ENCODE assay signal across 23 mouse cellular contexts in the genomic region with DNA sequence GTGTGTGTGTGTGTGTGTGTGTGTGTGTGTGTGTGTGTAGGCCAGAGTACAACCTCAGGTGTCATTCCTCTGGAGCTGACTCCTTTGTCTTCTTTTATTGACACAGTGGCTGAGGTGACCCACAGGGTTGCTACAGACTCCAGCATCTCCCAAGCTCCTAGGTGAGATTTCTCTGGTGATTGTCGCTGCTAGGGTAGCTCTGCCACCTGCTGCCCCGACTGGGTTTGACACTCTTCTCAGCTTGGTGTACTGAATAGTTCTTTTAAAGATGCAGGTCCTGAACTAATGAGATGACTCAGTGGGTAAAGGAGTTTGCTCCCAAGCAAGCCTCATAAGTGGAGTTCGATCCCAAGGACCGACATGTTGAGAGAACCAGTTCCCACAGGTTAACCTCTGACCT. TPM values are rescaled to one million over a fixed set of nuclear protein-coding genes. Genes with fewer than 3 reads are reported as not detected.
A peak's percentile ranks its signal among the peaks of the same experiment; 100 is the strongest.
DNase-seq lines count a peak whose midpoint lies in the region; ATAC-seq and TF ChIP-seq lines count a peak whose summit lies in the region.
"Had no signal": no experiment of that assay in that cellular context is flagged by ENCODE, and none has a peak within 500 bp of the region (broad histone marks: within the 10 kb centered on the region; RNA-seq: fewer than 3 reads in every experiment).

No protein-coding gene starts in this region.

- no peaks in the 10 kb centered on the region for H3K27me3 ChIP-seq in heart, postnatal 0 days (ENCODE audit: control insufficient read depth, insufficient read depth, low read length)
- peaks cover 14% of the 10 kb centered on the region; the same call in 1 of the 2 replicates for H3K27me3 ChIP-seq in heart, embryonic 12.5 days (replicated peaks)
- H3K27me3 ChIP-seq in liver, adult 2 months (ENCODE audit: control insufficient read depth, insufficient read depth, low read length), result no peaks in the 10 kb centered on the region
- H3K27me3 ChIP-seq in liver, embryonic 12.5 days (replicated peaks), result peaks cover 4% of the 10 kb centered on the region; the same call in 1 of the 2 replicates
- no peaks in the 10 kb centered on the region for H3K27me3 ChIP-seq in Patski
- no peaks in the 10 kb centered on the region for H3K27me3 ChIP-seq in forebrain, embryonic 16.5 days (replicated peaks; ENCODE audit: control insufficient read depth, insufficient read depth, low read length)
- H3K27me3 ChIP-seq: embryonic facial prominence, embryonic 15.5 days; liver, embryonic 13.5 days had no signal

- POLR2A ChIA-PET in Patski (lab: Charles Lee), result no interaction called here

- WGBS in heart, postnatal 0 days, result 53% methylated on average over 4 of the region's 4 CpGs
- 48% methylated on average over 4 of the region's 4 CpGs for WGBS in heart, embryonic 12.5 days
- 29% methylated on average over 4 of the region's 4 CpGs for WGBS in liver, adult 2 months
- WGBS in liver, embryonic 12.5 days (ENCODE audit: insufficient replicate concordance), result 49% methylated on average over 4 of the region's 4 CpGs
- WGBS in forebrain, embryonic 16.5 days, result 48% methylated on average over 4 of the region's 4 CpGs

- H3K4me2 ChIP-seq in heart, postnatal 0 days (ENCODE audit: low read depth, low read length), result no peak overlapping the region
- no peak overlapping the region for H3K4me2 ChIP-seq in heart, embryonic 12.5 days
- H3K4me2 ChIP-seq in liver, embryonic 12.5 days, result no peak overlapping the region
- H3K4me2 ChIP-seq in forebrain, embryonic 16.5 days (ENCODE audit: low read length), result no peak overlapping the region
- H3K4me2 ChIP-seq: embryonic facial prominence, embryonic 15.5 days; hindbrain, embryonic 12.5 days; liver, embryonic 13.5 days; neural tube, embryonic 13.5 days had no signal

- H3K9ac ChIP-seq in heart, postnatal 0 days (replicated peaks; ENCODE audit: low read depth, low read length), result no peak overlapping the region
- no peak overlapping the region for H3K9ac ChIP-seq in heart, embryonic 12.5 days
- no peak overlapping the region for H3K9ac ChIP-seq in liver, adult 2 months (ENCODE audit: low read depth, low read length)
- no peak overlapping the region for H3K9ac ChIP-seq in liver, embryonic 12.5 days
- no peak overlapping the region for H3K9ac ChIP-seq in forebrain, embryonic 16.5 days (replicated peaks; ENCODE audit: low read depth, low read length)
- H3K9ac ChIP-seq: embryonic facial prominence, embryonic 15.5 days; hindbrain, embryonic 12.5 days; liver, embryonic 13.5 days; neural tube, embryonic 13.5 days had no signal

- H3K36me3 ChIP-seq in heart, postnatal 0 days (replicated peaks; ENCODE audit: control insufficient read depth, insufficient read depth, low read length), result no peaks in the 10 kb centered on the region
- H3K36me3 ChIP-seq in heart, embryonic 12.5 days, result no peaks in the 10 kb centered on the region
- peaks cover 4% of the 10 kb centered on the region for H3K36me3 ChIP-seq in liver, adult 2 months (ENCODE audit: control insufficient read depth, insufficient read depth, low read length)
- no peaks in the 10 kb centered on the region for H3K36me3 ChIP-seq in liver, embryonic 12.5 days
- no peaks in the 10 kb centered on the region for H3K36me3 ChIP-seq in forebrain, embryonic 16.5 days (ENCODE audit: control insufficient read depth, insufficient read depth)
- H3K36me3 ChIP-seq: embryonic facial prominence, embryonic 15.5 days; hindbrain, embryonic 12.5 days; liver, embryonic 13.5 days; neural tube, embryonic 13.5 days had no signal

- H3K79me2 ChIP-seq in liver, adult 2 months (ENCODE audit: control insufficient read depth, insufficient read depth, low read length), result no peaks in the 10 kb centered on the region

- TF ChIP-seq POLR2A in liver, adult 2 months (IDR thresholded peaks at IDR 0.05; ENCODE audit: extremely low read depth, insufficient read depth, low read length), result no peak

- in situ Hi-C loops in Patski (cut with MboI; ENCODE audit: low pct_unique_long_range_greater_than_20kb), result no loop called here

- no peak for TF ChIP-seq EP300 in heart, postnatal 0 days (IDR thresholded peaks at IDR 0.05; ENCODE audit: low read depth)

- H3K9me3 ChIP-seq in heart, postnatal 0 days (replicated peaks; ENCODE audit: control insufficient read depth, low read length), result no peaks in the 10 kb centered on the region
- H3K9me3 ChIP-seq in heart, embryonic 12.5 days (replicated peaks), result no peaks in the 10 kb centered on the region
- no peaks in the 10 kb centered on the region for H3K9me3 ChIP-seq in liver, embryonic 12.5 days (replicated peaks)
- H3K9me3 ChIP-seq in forebrain, embryonic 16.5 days (ENCODE audit: control insufficient read depth, low read length), result no peaks in the 10 kb centered on the region
- H3K9me3 ChIP-seq: embryonic facial prominence, embryonic 15.5 days; hindbrain, embryonic 12.5 days; liver, embryonic 13.5 days; neural tube, embryonic 13.5 days had no signal

- ATAC-seq in heart, postnatal 0 days (ENCODE audit: insufficient read depth, low read depth), result no peak
- ATAC-seq in heart, embryonic 12.5 days (ENCODE audit: insufficient number of reproducible peaks, low FRiP score), result no peak
- ATAC-seq in liver, embryonic 12.5 days, result no peak
- ATAC-seq in Patski, result no peak
- ATAC-seq in forebrain, embryonic 16.5 days, result no peak

- no peak for DNase-seq in heart, postnatal 0 days (ENCODE audit: low spot score)
- DNase-seq in liver, adult 2 months (ENCODE audit: extremely low read depth, low read depth, low spot score), result peak; percentile 43
- peak; percentile 36 for DNase-seq in 3T3-L1 (ENCODE audit: low read depth, low spot score)
- DNase-seq in Patski (ENCODE audit: low read depth, low spot score), result no peak
- DNase-seq in thymus, postnatal 10 days (ENCODE audit: low spot score in 2 of 2), result no peak
- DNase-seq: adrenal gland, postnatal 10 days; B cell, adult 2 months; cerebellum, adult 8-10 months; embryo, embryonic 11 days; gastrocnemius, postnatal 25 days; heart, postnatal 10 days; kidney, adult 11 months; liver, embryonic 13.5 days; lung, postnatal 10 days; thymus, postnatal 4 days had no signal

- H3K27ac ChIP-seq in heart, postnatal 0 days (ENCODE audit: low read depth), result no peak overlapping the region
- no peak overlapping the region for H3K27ac ChIP-seq in heart, embryonic 12.5 days (ENCODE audit: poor library complexity, severe bottlenecking)
- H3K27ac ChIP-seq in liver, adult 2 months (replicated peaks; ENCODE audit: insufficient read depth, low read depth, low read length), result no peak overlapping the region
- H3K27ac ChIP-seq in liver, embryonic 12.5 days, result no peak overlapping the region
- H3K27ac ChIP-seq in forebrain, embryonic 16.5 days (ENCODE audit: low read length), result no peak overlapping the region
- H3K27ac ChIP-seq: embryonic facial prominence, embryonic 15.5 days; hindbrain, embryonic 12.5 days; liver, embryonic 13.5 days; neural tube, embryonic 13.5 days had no signal

- H3K4me3 ChIP-seq in heart, postnatal 0 days (ENCODE audit: low read depth, low read length), result no peak overlapping the region
- H3K4me3 ChIP-seq in heart, embryonic 12.5 days, result no peak overlapping the region
- H3K4me3 ChIP-seq in liver, adult 2 months (ENCODE audit: insufficient read depth, low read depth, low read length), result no peak overlapping the region
- no peak overlapping the region for H3K4me3 ChIP-seq in liver, embryonic 12.5 days
- H3K4me3 ChIP-seq in forebrain, embryonic 16.5 days (replicated peaks; ENCODE audit: low read length), result no peak overlapping the region
- H3K4me3 ChIP-seq: embryonic facial prominence, embryonic 15.5 days; hindbrain, embryonic 12.5 days; liver, embryonic 13.5 days; neural tube, embryonic 13.5 days had no signal

- 0 out of 2 replicates have a peak, but pooled peaks have one; percentile 11 for TF ChIP-seq CTCF in heart, postnatal 0 days (IDR thresholded peaks at IDR 0.05; ENCODE audit: low read depth)
- peak; percentile 18; the same call in 1 of the 2 replicates for TF ChIP-seq CTCF in liver, adult 2 months (IDR thresholded peaks at IDR 0.05; ENCODE audit: low read depth, low read length)
- peak; percentile 41 for TF ChIP-seq CTCF in Patski (IDR thresholded peaks at IDR 0.05)

- H3K4me1 ChIP-seq in heart, postnatal 0 days (ENCODE audit: control insufficient read depth, insufficient read depth), result no peaks in the 10 kb centered on the region
- H3K4me1 ChIP-seq in heart, embryonic 12.5 days (replicated peaks), result 0 out of 2 replicates have a peak, but pooled peaks cover 5% of the 10 kb centered on the region
- H3K4me1 ChIP-seq in liver, adult 2 months (ENCODE audit: control insufficient read depth, insufficient read depth, low read length), result peaks cover 13% of the 10 kb centered on the region
- H3K4me1 ChIP-seq in liver, embryonic 12.5 days, result peaks cover 4% of the 10 kb centered on the region; the same call in 1 of the 2 replicates
- H3K4me1 ChIP-seq in forebrain, embryonic 16.5 days (replicated peaks; ENCODE audit: control insufficient read depth, insufficient read depth, low read length), result no peaks in the 10 kb centered on the region
- H3K4me1 ChIP-seq: embryonic facial prominence, embryonic 15.5 days; hindbrain, embryonic 12.5 days; neural tube, embryonic 13.5 days had no signal

- CTCF ChIA-PET in Patski (lab: Charles Lee), result no interaction called here

RNA-seq across cellular contexts. Expression of gene Inmt, which starts 3.2 kb away (rescaled TPM):
- 1.2 TPM in 1 of 2 replicates, not detected in the other for total RNA-seq in heart, postnatal 0 days (2014; rRNA removed; ENCODE audit: low replicate concordance)
- not detected in 2 replicates for polyA plus RNA-seq in heart, postnatal 0 days (2015; fragmentation: Nextera tagmentation; extraction: Ambion mirVana)
- 0.23 TPM in 1 of 2 replicates, not detected in the other for polyA plus RNA-seq in heart, embryonic 12.5 days (2016; fragmentation: Nextera tagmentation; extraction: Ambion mirVana)
- total RNA-seq in liver, adult 2 months (2014; rRNA removed), result 2,150 and 2,435 TPM in 2 replicates
- 370 and 421 TPM in 2 replicates for polyA plus RNA-seq in liver, adult 2 months (2012; rRNA removed)
- 0.41 and 0.63 TPM in 2 replicates for polyA plus RNA-seq in liver, embryonic 12.5 days (2016; fragmentation: Nextera tagmentation; extraction: Ambion mirVana)
- 309 TPM for polyA plus RNA-seq in Patski (2021)
- polyA plus RNA-seq in forebrain, embryonic 16.5 days (2015; fragmentation: Nextera tagmentation; extraction: Ambion mirVana), result 0.22 TPM in 1 of 2 replicates, not detected in the other
- total RNA-seq: ES-E14; heart, postnatal 10 days; megakaryocyte-erythroid progenitor cell, adult 5-6 weeks had no signal
- polyA plus RNA-seq: hindbrain, embryonic 12.5 days; neural tube, embryonic 13.5 days had no signal

RNA-seq across cellular contexts. Expression of gene Mindy4, which starts 31.5 kb away (rescaled TPM):
- total RNA-seq in heart, postnatal 0 days (2014; rRNA removed; ENCODE audit: low replicate concordance), result 12.0 and 31.2 TPM in 2 replicates
- polyA plus RNA-seq in heart, postnatal 0 days (2015; fragmentation: Nextera tagmentation; extraction: Ambion mirVana), result 3.3 and 3.9 TPM in 2 replicates
- 6.3 and 7.8 TPM in 2 replicates for polyA plus RNA-seq in heart, embryonic 12.5 days (2016; fragmentation: Nextera tagmentation; extraction: Ambion mirVana)
- 4.1 and 7.7 TPM in 2 replicates for total RNA-seq in liver, adult 2 months (2014; rRNA removed)
- 3.3 and 4.3 TPM in 2 replicates for polyA plus RNA-seq in liver, adult 2 months (2012; rRNA removed)
- polyA plus RNA-seq in liver, embryonic 12.5 days (2016; fragmentation: Nextera tagmentation; extraction: Ambion mirVana), result 1.7 and 2.1 TPM in 2 replicates
- polyA plus RNA-seq in Patski (2021), result 26.0 TPM
- 14.4 and 17.8 TPM in 2 replicates for polyA plus RNA-seq in forebrain, embryonic 16.5 days (2015; fragmentation: Nextera tagmentation; extraction: Ambion mirVana)

RNA-seq across cellular contexts. Expression of gene Crhr2, which starts 38.8 kb away (rescaled TPM):
- total RNA-seq in heart, postnatal 0 days (2014; rRNA removed; ENCODE audit: low replicate concordance), result 21.6 and 24.4 TPM in 2 replicates
- 10.8 and 11.9 TPM in 2 replicates for polyA plus RNA-seq in heart, postnatal 0 days (2015; fragmentation: Nextera tagmentation; extraction: Ambion mirVana)
- polyA plus RNA-seq in heart, embryonic 12.5 days (2016; fragmentation: Nextera tagmentation; extraction: Ambion mirVana), result 6.4 and 8.0 TPM in 2 replicates
- 0.09 and 0.13 TPM in 2 replicates for total RNA-seq in liver, adult 2 months (2014; rRNA removed)
- polyA plus RNA-seq in liver, adult 2 months (2012; rRNA removed), result 0.64 and 1.2 TPM in 2 replicates
- 0.78 and 1.0 TPM in 2 replicates for polyA plus RNA-seq in liver, embryonic 12.5 days (2016; fragmentation: Nextera tagmentation; extraction: Ambion mirVana)
- not detected for polyA plus RNA-seq in Patski (2021)
- polyA plus RNA-seq in forebrain, embryonic 16.5 days (2015; fragmentation: Nextera tagmentation; extraction: Ambion mirVana), result 0.29 and 1.3 TPM in 2 replicates
- total RNA-seq: megakaryocyte-erythroid progenitor cell, adult 5-6 weeks had no signal

Comparison
In these comparisons a context has a peak if more than half of its experiments do, and no peak if none do; other contexts are left out.
1. RNA of gene Inmt, which starts 3.2 kb away (polyA plus RNA-seq): 370 to 421 TPM in liver, adult 2 months and 309 TPM in Patski (single experiment); 0.41 to 0.63 TPM in liver, embryonic 12.5 days, 0.23 TPM in heart, embryonic 12.5 days, not detected in heart, postnatal 0 days and 0.22 TPM in forebrain, embryonic 16.5 days; every median in the first group is over 100 times any median in the second.
2. DNase-seq: peak in liver, adult 2 months (single experiment) and 3T3-L1 (single experiment); none in heart, postnatal 0 days (single experiment), Patski (single experiment) and thymus, postnatal 10 days (0 of 2).
3. Peak in every context shown above with its lines, with median percentiles within 50 percentile points of each other: CTCF ChIP-seq.